Mouse (Mus musculus) midbrain, embryonic 14.5 days (tissue): Measurements from ENCODE around the gene Vps51. TPM values are rescaled to one million over a fixed set of nuclear protein-coding genes. Genes with fewer than 3 reads are reported as not detected.

Experiments used
- ATAC-seq: fragments of 200-750 bp; cut with Nextera tagmentation; 2 replicates; pipeline ENCODE4 v1.8.0; 2017; ENCODE audit warnings: moderate number of reproducible peaks, moderate library complexity; ENCODE audit not compliant: low FRiP score, low TSS enrichment
- DNase-seq: peaks from one replicate; pipeline ENCODE4 v3.0.0-alpha.2; 2015
- H3K27ac ChIP-seq: fragments of 300-500 bp; sonication (generic); replicated peaks from 2 replicates; pipeline ENCODE4 v1.5.1; 2014; ENCODE audit warnings: mild to moderate bottlenecking, low read depth, low read length, moderate library complexity
- H3K27me3 ChIP-seq: fragments of 300-500 bp; sonication (generic); 2 replicates; pipeline ENCODE4 v1.6.1; 2014; ENCODE audit warnings: low read length, control low read depth, mixed read lengths; ENCODE audit not compliant: control insufficient read depth, insufficient read depth
- H3K36me3 ChIP-seq: fragments of 300-500 bp; sonication (generic); 2 replicates; pipeline ENCODE4 v1.6.1; 2014; ENCODE audit warnings: low read length, control low read depth; ENCODE audit not compliant: control insufficient read depth, insufficient read depth
- H3K4me1 ChIP-seq: fragments of 300-500 bp; sonication (generic); 2 replicates; pipeline ENCODE4 v1.6.1; 2014; ENCODE audit warnings: mild to moderate bottlenecking, antibody characterized with exemption, low read length, control low read depth; ENCODE audit not compliant: control insufficient read depth, insufficient read depth
- H3K4me2 ChIP-seq: fragments of 300-500 bp; sonication (generic); 2 replicates; pipeline ENCODE4 v1.6.1; 2014; ENCODE audit warnings: mild to moderate bottlenecking, low read length, moderate library complexity
- H3K4me3 ChIP-seq: fragments of 300-500 bp; sonication (generic); replicated peaks from 2 replicates; pipeline ENCODE4 v1.5.1; 2014; ENCODE audit warnings: low read depth, low read length
- H3K9ac ChIP-seq: fragments of 300-500 bp; sonication (generic); replicated peaks from 2 replicates; pipeline ENCODE4 v1.6.1; 2014; ENCODE audit warnings: mild to moderate bottlenecking, low read length, moderate library complexity
- H3K9me3 ChIP-seq: fragments of 300-500 bp; sonication (generic); 2 replicates; pipeline ENCODE4 v1.6.1; 2016; ENCODE audit warnings: low read length, control low read depth, mixed read lengths; ENCODE audit not compliant: control insufficient read depth
- WGBS: fragments of 180-500 bp; shearing (Covaris S2); extraction: QIAGEN DNeasy Blood & Tissue Kit; methylation state at CpG from one replicate; pipeline ENCODE4 v1.1.7; 2014; 5-methylcytosine and 5-hydroxymethylcytosine counted together
- polyA plus RNA-seq: library from polyadenylated mRNA; unstranded; fragments of >200 nt; fragmentation: Nextera tagmentation; extraction: Ambion mirVana; gene quantifications from 2 replicates; pipeline ENCODE4 v1.2.1, GENCODE M21; 2014

Vps51 gene
- polyA plus RNA-seq, 1 experiment from 2014 or later, result 86.1 TPM

DNA sequence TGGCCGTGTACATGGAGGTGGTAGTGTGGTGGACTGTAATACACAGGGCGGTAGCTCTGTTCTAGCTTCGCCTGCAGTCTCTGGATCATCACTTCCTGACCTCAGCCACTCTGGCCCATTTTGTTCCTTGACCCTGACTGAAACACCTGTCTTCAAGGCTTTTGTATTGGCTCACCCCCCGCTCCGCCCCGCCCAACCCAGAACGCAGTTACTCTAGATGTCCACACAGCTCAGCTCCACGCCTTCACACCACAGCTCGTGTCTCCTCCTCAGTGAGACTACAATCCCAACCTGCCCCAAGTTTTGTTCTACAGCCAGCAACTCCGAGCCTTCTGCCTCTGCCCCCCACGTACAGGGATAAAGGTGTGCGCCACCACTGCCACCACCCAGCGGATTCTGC lies 11.8 kb upstream of the Vps51 start:
- 94% methylated on average over 13 of the region's 13 CpGs for whole genome bisulfite sequencing
- no peaks in the 10 kb centered on the region for H3K27me3 ChIP-seq
- DNase-seq (no peak), ATAC-seq (no peak)
- no peak overlapping the region for H3K9ac ChIP-seq
- H3K27ac ChIP-seq, result no peak overlapping the region
- no peak overlapping the region for H3K4me2 ChIP-seq
- no peak overlapping the region for H3K4me3 ChIP-seq
- H3K4me1 ChIP-seq, result peaks cover 15% of the 10 kb centered on the region
- H3K9me3 ChIP-seq, result no peaks in the 10 kb centered on the region
- H3K36me3 ChIP-seq, result peaks cover 5% of the 10 kb centered on the region; the same call in 1 of the 2 replicates

GRCm38 (mm10) chr19:6085417-6085879 lies 8.4 kb upstream of the Vps51 start:
- DNase-seq, result peak; percentile 65
- WGBS, result under 1% methylated on average over 17 of the region's 17 CpGs
- Histone ChIP-seq H3K4me3 (peak overlapping the region; percentile 69), H3K9ac (no peak overlapping the region; the same call in 1 of the 2 replicates), H3K4me1 (peaks cover 16% of the 10 kb centered on the region), H3K9me3 (no peaks in the 10 kb centered on the region), H3K27ac (no peak overlapping the region), H3K36me3 (peaks cover 21% of the 10 kb centered on the region), H3K27me3 (no peaks in the 10 kb centered on the region), H3K4me2 (peak overlapping the region; percentile 88)
- 0 out of 2 replicates have a peak, but pooled peaks have one; percentile 51 for ATAC-seq

GRCm38 (mm10) chr19:6084478-6085248 lies 7.6 kb upstream of the Vps51 start, which contains the start of the genes Zfpl1 and Cdca5:
Zfpl1 (minus strand) TSS chr19:6084956.
Cdca5 (plus strand) TSS chr19:6084983.
- DNase-seq (peak; percentile 99), ATAC-seq (peak; percentile 89)
- Histone ChIP-seq H3K9me3 (no peaks in the 10 kb centered on the region), H3K27ac (peak within 1 kb of the TSS; percentile 74), H3K9ac (peak within 1 kb of the TSS; percentile 69), H3K4me3 (peak within 1 kb of the TSS; percentile 69), H3K27me3 (no peaks in the 10 kb centered on the region), H3K4me2 (peak within 1 kb of the TSS; percentile 88), H3K4me1 (peaks cover 16% of the 10 kb centered on the region), H3K36me3 (peaks cover 26% of the 10 kb centered on the region)
- WGBS, result under 1% methylated on average over 58 of the region's 58 CpGs

GRCm38 (mm10) chr19:6082156-6082555 lies 5.1 kb upstream of the Vps51 start, which contains the start of gene Gm28374:
Gm28374 (minus strand) TSS chr19:6082256.
- Histone ChIP-seq H3K4me2 (no peak within 1 kb of the TSS), H3K36me3 (peaks cover 26% of the 10 kb centered on the region), H3K9me3 (no peaks in the 10 kb centered on the region), H3K4me3 (no peak within 1 kb of the TSS), H3K4me1 (peaks cover 16% of the 10 kb centered on the region), H3K27me3 (no peaks in the 10 kb centered on the region), H3K27ac (no peak within 1 kb of the TSS), H3K9ac (no peak within 1 kb of the TSS)
- 93% methylated on average over 9 of the region's 9 CpGs for WGBS
- no peak for DNase-seq
- no peak for ATAC-seq

DNA sequence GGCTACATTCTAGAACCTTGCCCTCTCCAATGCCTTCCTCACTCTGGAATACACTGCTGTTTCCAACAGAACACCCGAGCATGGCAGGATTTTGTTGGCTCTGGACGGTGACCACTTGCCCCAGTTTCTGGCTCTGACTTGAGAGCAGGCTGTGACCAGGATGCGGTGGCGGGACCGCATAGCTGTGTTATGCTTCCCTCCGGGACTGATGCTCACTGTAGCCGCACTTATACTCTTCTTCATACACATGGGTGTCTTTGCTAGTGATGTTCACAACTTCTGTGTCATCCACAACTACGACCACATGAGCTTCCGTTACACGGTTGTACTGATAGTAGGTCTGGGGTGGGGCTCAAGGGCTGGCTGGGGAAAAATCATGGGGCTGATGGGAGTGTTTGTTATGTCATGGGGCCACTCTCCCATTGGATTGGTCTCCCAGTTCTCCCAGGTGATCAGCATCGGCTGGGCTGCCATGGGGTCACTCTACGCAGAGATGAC lies 3.0 kb upstream of the Vps51 start, which contains the start of gene Tmem262:
Gene Tmem262 (plus strand): TSS at position 51 of the 498 bp plus-strand sequence.
- H3K4me1 ChIP-seq, result peaks cover 17% of the 10 kb centered on the region
- H3K27ac ChIP-seq, result no peak within 1 kb of the TSS
- H3K4me2 ChIP-seq, result no peak within 1 kb of the TSS
- H3K9me3 ChIP-seq, result no peaks in the 10 kb centered on the region
- peaks cover 27% of the 10 kb centered on the region for H3K36me3 ChIP-seq
- WGBS, result 96% methylated on average over 12 of the region's 12 CpGs
- H3K4me3 ChIP-seq, result no peak within 1 kb of the TSS
- DNase-seq, result no peak
- no peak within 1 kb of the TSS for H3K9ac ChIP-seq
- no peaks in the 10 kb centered on the region for H3K27me3 ChIP-seq
- ATAC-seq, result no peak

DNA sequence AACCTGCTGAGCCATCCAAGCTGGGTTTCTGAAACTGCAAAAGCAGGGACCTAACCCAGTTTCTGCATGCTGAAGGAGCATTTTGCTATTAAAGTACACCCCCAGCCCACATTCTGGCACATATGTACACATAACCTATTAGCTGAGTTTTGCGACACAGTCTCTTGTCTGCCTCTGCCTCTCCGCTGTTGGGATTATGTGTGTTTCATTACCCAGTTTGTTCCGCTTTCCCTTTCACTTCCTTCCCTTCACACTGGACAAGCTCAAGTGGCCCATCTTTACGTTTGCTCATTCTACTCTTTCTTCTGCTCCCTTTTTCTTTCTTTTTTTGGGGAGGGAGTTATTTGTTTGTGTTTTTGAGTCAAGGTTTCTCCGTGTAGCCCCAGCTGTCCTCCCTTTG lies 3.1 kb downstream of the Vps51 start:
- no peak overlapping the region for H3K4me3 ChIP-seq
- ATAC-seq, result no peak
- H3K4me2 ChIP-seq, result no peak overlapping the region
- no peak overlapping the region for H3K9ac ChIP-seq
- DNase-seq, result no peak
- WGBS, result 96% methylated on average over 5 of the region's 5 CpGs
- H3K27ac ChIP-seq, result no peak overlapping the region
- peaks cover 8% of the 10 kb centered on the region for H3K4me1 ChIP-seq
- no peaks in the 10 kb centered on the region for H3K27me3 ChIP-seq
- peaks cover 43% of the 10 kb centered on the region for H3K36me3 ChIP-seq
- no peaks in the 10 kb centered on the region for H3K9me3 ChIP-seq

DNA sequence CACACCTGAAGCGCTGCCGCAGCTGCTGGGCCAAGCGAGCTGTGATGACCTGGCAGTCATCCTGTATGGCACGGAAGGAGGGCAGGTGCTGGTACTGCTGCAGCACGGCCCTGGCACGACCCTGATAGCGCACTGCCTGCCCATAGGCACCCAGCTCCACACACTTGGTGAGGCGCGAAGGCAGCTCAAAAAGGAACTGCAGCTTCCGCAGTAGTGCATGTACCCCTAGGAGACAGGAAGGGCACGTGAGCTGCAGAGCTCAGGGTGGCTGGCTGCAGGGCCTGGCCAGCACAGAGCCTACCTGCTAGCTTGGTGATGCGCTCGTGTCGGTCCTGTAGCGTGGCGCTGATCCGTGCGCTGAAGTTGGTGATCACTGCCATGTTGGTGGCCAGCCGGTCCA lies 5.8 kb downstream of the Vps51 start:
- H3K9me3 ChIP-seq, result no peaks in the 10 kb centered on the region
- peaks cover 15% of the 10 kb centered on the region for H3K4me1 ChIP-seq
- no peaks in the 10 kb centered on the region for H3K27me3 ChIP-seq
- no peak overlapping the region for H3K4me3 ChIP-seq
- no peak overlapping the region for H3K4me2 ChIP-seq
- peaks cover 46% of the 10 kb centered on the region for H3K36me3 ChIP-seq
- H3K9ac ChIP-seq, result no peak overlapping the region
- 94% methylated on average over 19 of the region's 19 CpGs for WGBS
- ATAC-seq, result no peak
- H3K27ac ChIP-seq, result no peak overlapping the region
- DNase-seq, result no peak

DNA sequence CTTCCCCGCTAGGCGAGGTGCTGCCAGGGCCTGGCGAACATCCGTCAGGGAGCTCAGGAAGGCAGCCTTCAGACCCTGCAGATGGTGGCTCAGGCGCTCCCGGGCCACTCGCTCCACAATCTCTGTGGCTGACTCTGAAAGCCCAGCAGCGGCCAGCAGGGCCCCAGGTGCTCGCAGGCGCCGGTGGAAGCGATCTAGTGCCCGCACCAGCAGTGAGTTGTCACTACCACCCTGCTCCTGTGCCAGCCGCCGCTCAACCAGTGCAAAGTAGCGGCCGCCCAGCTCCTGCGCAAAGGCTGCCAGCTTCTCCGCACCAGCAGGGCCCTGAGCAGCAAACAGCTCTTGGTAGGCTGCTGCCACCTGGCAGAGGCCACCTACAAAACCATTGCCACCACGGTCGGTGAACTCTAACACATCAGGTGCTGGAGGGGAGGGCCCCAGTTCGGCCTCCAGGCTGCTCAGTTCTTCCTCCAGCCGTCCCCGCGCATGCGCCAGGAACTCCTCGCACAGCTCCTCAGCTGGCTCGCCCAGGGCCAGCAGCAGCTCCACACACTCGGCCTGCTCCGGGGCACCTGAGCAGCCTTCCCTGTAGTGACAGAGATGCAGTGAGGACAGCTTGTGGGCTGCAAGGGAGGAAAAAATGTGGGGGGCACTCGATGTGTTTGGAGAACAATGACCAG lies 6.3 kb downstream of the Vps51 start:
- Histone ChIP-seq H3K27me3 (no peaks in the 10 kb centered on the region), H3K4me1 (peaks cover 14% of the 10 kb centered on the region), H3K9me3 (no peaks in the 10 kb centered on the region), H3K27ac (no peak overlapping the region), H3K4me2 (no peak overlapping the region), H3K9ac (no peak overlapping the region), H3K36me3 (peaks cover 46% of the 10 kb centered on the region), H3K4me3 (no peak overlapping the region)
- DNase-seq (no peak), ATAC-seq (no peak)
- WGBS, result 93% methylated on average over 31 of the region's 31 CpGs
